Mouse (Mus musculus) frontal cortex, postnatal 10 days (tissue): ENCODE data around the gene Cab39l.
A peak's percentile ranks its signal among the peaks of the same experiment; 100 is the strongest.
"Not testable (repeated sequence)": the region's sequence is repeated elsewhere in the genome, so short reads cannot be mapped to it uniquely, and the experiment has no call there.

ENCODE experiments used
- DNase-seq, 2 experiments: peaks; one replicate each; pipeline ENCODE4 v3.0.0; 2022; ENCODE audit warnings: low spot score in 2 of 2, mixed read lengths in 1 of 2

The Cab39l gene

GRCm38 (mm10) chr14:59440558-59441471 is at the start of gene Cab39l, which contains the start of gene Setdb2:
Cab39l (plus strand) TSS chr14:59440972.
Setdb2 (minus strand) TSS chr14:59440884.
- DNase-seq = peak; percentile 87 to 92

GRCm38 (mm10) chr14:59395281-59395680 is 45.5 kb upstream of the Cab39l start, which contains the start of gene Phf11c:
Phf11c (minus strand) TSS chr14:59395381.
- DNase-seq = no peak

- no peak for DNase-seq
These were observed 43.8 kb upstream of the Cab39l start for GRCm38 (mm10) chr14:59396999-59397398.

- DNase-seq = not testable (repeated sequence)
These were observed 25.8 kb upstream of the Cab39l start for GRCm38 (mm10) chr14:59414979-59415378.

- no peak for DNase-seq
These were observed 22.6 kb upstream of the Cab39l start for GRCm38 (mm10) chr14:59418171-59418570.

GRCm38 (mm10) chr14:59422912-59423663 is 17.7 kb upstream of the Cab39l start:
- no peak for DNase-seq

- no peak for DNase-seq
These were observed 10.2 kb upstream of the Cab39l start for GRCm38 (mm10) chr14:59430556-59430955.

GRCm38 (mm10) chr14:59433902-59434301 is 6.9 kb upstream of the Cab39l start:
- no peak for DNase-seq

- DNase-seq = no peak
These were observed 5.6 kb upstream of the Cab39l start for GRCm38 (mm10) chr14:59435206-59435605.

GRCm38 (mm10) chr14:59437398-59437797 is 3.4 kb upstream of the Cab39l start:
- DNase-seq = no peak

- no peak for DNase-seq
These were observed 2.3 kb upstream of the Cab39l start for GRCm38 (mm10) chr14:59438505-59438904.

GRCm38 (mm10) chr14:59440039-59440438 is 733 bp upstream of the Cab39l start:
- no peak for DNase-seq

- DNase-seq = no peak
These were observed 667 bp downstream of the Cab39l start for GRCm38 (mm10) chr14:59441472-59441805.

- no peak for DNase-seq
These were observed 4.6 kb downstream of the Cab39l start for GRCm38 (mm10) chr14:59445421-59445820.

- DNase-seq = no peak
These were observed 7.2 kb downstream of the Cab39l start for GRCm38 (mm10) chr14:59447981-59448380.

GRCm38 (mm10) chr14:59466503-59466902 is 25.7 kb downstream of the Cab39l start:
- no peak for DNase-seq

GRCm38 (mm10) chr14:59467798-59468197 is 27.0 kb downstream of the Cab39l start:
- DNase-seq = no peak

- DNase-seq = no peak
These were observed 30.0 kb downstream of the Cab39l start for GRCm38 (mm10) chr14:59470781-59471180.

- DNase-seq = no peak
These were observed 37.9 kb downstream of the Cab39l start for GRCm38 (mm10) chr14:59478699-59479098.

- DNase-seq = no peak
These were observed 44.6 kb downstream of the Cab39l start for GRCm38 (mm10) chr14:59485247-59485810.

GRCm38 (mm10) chr14:59492376-59492775 is 51.6 kb downstream of the Cab39l start:
- no peak for DNase-seq

- no peak for DNase-seq
These were observed 57.2 kb downstream of the Cab39l start for GRCm38 (mm10) chr14:59497928-59498327.
